Mouse (Mus musculus) heart, embryonic 10.5 days (tissue): ENCODE measurements around the gene Keap1. TPM values are rescaled to one million over a fixed set of nuclear protein-coding genes. Genes with fewer than 3 reads are reported as not detected.
"Not testable (repeated sequence)": the region's sequence is repeated elsewhere in the genome, so short reads cannot be mapped to it uniquely, and the experiment has no call there.

Experiments used
- DNase-seq: peaks from one replicate; pipeline ENCODE4 v3.0.0-alpha.2; 2017; ENCODE audit warnings: low spot score
- H3K27ac ChIP-seq: fragments of 300-500 bp; sonication (generic); 2 replicates; pipeline ENCODE4 v1.5.1; 2016; ENCODE audit warnings: mild to moderate bottlenecking
- H3K27me3 ChIP-seq: fragments of 300-500 bp; sonication (generic); 2 replicates; pipeline ENCODE4 v1.6.1; 2016; ENCODE audit warnings: mild to moderate bottlenecking; ENCODE audit not compliant: poor library complexity, insufficient read depth, severe bottlenecking
- H3K36me3 ChIP-seq: fragments of 300-500 bp; sonication (generic); 2 replicates; pipeline ENCODE4 v1.6.1; 2016; ENCODE audit warnings: mild to moderate bottlenecking, moderate library complexity
- H3K4me1 ChIP-seq: fragments of 300-500 bp; sonication (generic); 2 replicates; pipeline ENCODE4 v1.6.1; 2016; ENCODE audit warnings: mild to moderate bottlenecking
- H3K4me3 ChIP-seq: fragments of 300-500 bp; sonication (generic); 2 replicates; pipeline ENCODE4 v1.5.1; 2016; ENCODE audit warnings: mild to moderate bottlenecking, moderate library complexity
- H3K9me3 ChIP-seq: fragments of 300-500 bp; sonication (generic); 2 replicates; pipeline ENCODE4 v1.6.1; 2016; ENCODE audit warnings: mild to moderate bottlenecking, moderate library complexity
- WGBS: fragments of 180-500 bp; shearing (Covaris S2); methylation state at CpG from one replicate; pipeline ENCODE4 v1.1.7; 2016; 5-methylcytosine and 5-hydroxymethylcytosine counted together
- polyA plus RNA-seq: library from polyadenylated mRNA; unstranded; fragments of >200 nt; fragmentation: Nextera tagmentation; extraction: Ambion mirVana; gene quantifications from 2 replicates; pipeline ENCODE4 v1.2.1, GENCODE M21; 2016

Gene Keap1
- polyA plus RNA-seq, 1 experiment from 2014 or later = 52.4 TPM

GRCm38 (mm10) chr9:21237368-21238003 lies 1.7 kb downstream of the Keap1 start:
- H3K4me3 ChIP-seq = peak overlapping the region; percentile 98
- H3K9me3 ChIP-seq = no peaks in the 10 kb centered on the region
- peaks cover 12% of the 10 kb centered on the region; the same call in 1 of the 2 replicates for H3K27me3 ChIP-seq
- peaks cover 44% of the 10 kb centered on the region for H3K36me3 ChIP-seq
- 18% methylated on average over 19 of the region's 19 CpGs for WGBS
- DNase-seq = no peak
- H3K4me1 ChIP-seq = peaks cover 27% of the 10 kb centered on the region
- peak overlapping the region; percentile 100 for H3K27ac ChIP-seq

GRCm38 (mm10) chr9:21236991-21237367 lies 2.2 kb downstream of the Keap1 start:
- peaks cover 30% of the 10 kb centered on the region for H3K4me1 ChIP-seq
- H3K27ac ChIP-seq = peak overlapping the region; percentile 100
- H3K36me3 ChIP-seq = peaks cover 49% of the 10 kb centered on the region
- H3K9me3 ChIP-seq = no peaks in the 10 kb centered on the region
- peak overlapping the region; percentile 98 for H3K4me3 ChIP-seq
- peaks cover 7% of the 10 kb centered on the region; the same call in 1 of the 2 replicates for H3K27me3 ChIP-seq
- WGBS = 81% methylated on average over 25 of the region's 25 CpGs
- DNase-seq = no peak

GRCm38 (mm10) chr9:21235341-21235740 lies 3.8 kb downstream of the Keap1 start:
- Histone ChIP-seq H3K27ac (no peak overlapping the region), H3K4me3 (no peak overlapping the region), H3K27me3 (0 out of 2 replicates have a peak, but pooled peaks cover 2% of the 10 kb centered on the region), H3K36me3 (peaks cover 62% of the 10 kb centered on the region), H3K9me3 (no peaks in the 10 kb centered on the region), H3K4me1 (peaks cover 30% of the 10 kb centered on the region)
- no peak for DNase-seq
- WGBS = 86% methylated on average over 4 of the region's 4 CpGs

GRCm38 (mm10) chr9:21233805-21234204 lies 5.4 kb downstream of the Keap1 start:
- H3K4me3 ChIP-seq = no peak overlapping the region
- H3K9me3 ChIP-seq = no peaks in the 10 kb centered on the region
- peaks cover 25% of the 10 kb centered on the region for H3K4me1 ChIP-seq
- H3K27me3 ChIP-seq = no peaks in the 10 kb centered on the region
- DNase-seq = no peak
- 82% methylated on average over 28 of the region's 28 CpGs for WGBS
- H3K27ac ChIP-seq = no peak overlapping the region
- peaks cover 76% of the 10 kb centered on the region for H3K36me3 ChIP-seq

- no peak overlapping the region for H3K27ac ChIP-seq
- no peaks in the 10 kb centered on the region for H3K9me3 ChIP-seq
- H3K4me3 ChIP-seq = no peak overlapping the region
- DNase-seq = no peak
- H3K4me1 ChIP-seq = peaks cover 25% of the 10 kb centered on the region
- no peaks in the 10 kb centered on the region for H3K27me3 ChIP-seq
- H3K36me3 ChIP-seq = peaks cover 78% of the 10 kb centered on the region
- WGBS = 88% methylated on average over 29 of the region's 29 CpGs
Observed at GRCm38 (mm10) chr9:21233366-21233765, 5.8 kb downstream of the Keap1 start.

GRCm38 (mm10) chr9:21232867-21233266 lies 6.3 kb downstream of the Keap1 start:
- H3K9me3 ChIP-seq = no peaks in the 10 kb centered on the region
- no peak for DNase-seq
- WGBS = 85% methylated on average over 5 of the region's 5 CpGs
- H3K27me3 ChIP-seq = no peaks in the 10 kb centered on the region
- H3K36me3 ChIP-seq = peaks cover 78% of the 10 kb centered on the region
- no peak overlapping the region for H3K4me3 ChIP-seq
- H3K27ac ChIP-seq = no peak overlapping the region
- peaks cover 27% of the 10 kb centered on the region for H3K4me1 ChIP-seq

GRCm38 (mm10) chr9:21231551-21231950 lies 7.6 kb downstream of the Keap1 start:
- no peak overlapping the region for H3K27ac ChIP-seq
- no peak for DNase-seq
- H3K27me3 ChIP-seq = no peaks in the 10 kb centered on the region
- no peak overlapping the region for H3K4me3 ChIP-seq
- peaks cover 21% of the 10 kb centered on the region for H3K4me1 ChIP-seq
- no peaks in the 10 kb centered on the region for H3K9me3 ChIP-seq
- 46% methylated on average over 23 of the region's 23 CpGs for WGBS
- H3K36me3 ChIP-seq = peaks cover 73% of the 10 kb centered on the region

GRCm38 (mm10) chr9:21227342-21227741 lies 11.8 kb downstream of the Keap1 start:
- Histone ChIP-seq H3K4me1 (peaks cover 25% of the 10 kb centered on the region), H3K27ac (peak overlapping the region; percentile 85), H3K27me3 (no peaks in the 10 kb centered on the region), H3K36me3 (peaks cover 33% of the 10 kb centered on the region), H3K4me3 (peak overlapping the region; percentile 52), H3K9me3 (0 out of 2 replicates have a peak, but pooled peaks cover 3% of the 10 kb centered on the region)
- no peak for DNase-seq
- WGBS = 14% methylated on average over 16 of the region's 16 CpGs

- H3K4me1 ChIP-seq = peaks cover 35% of the 10 kb centered on the region
- 0 out of 2 replicates have a peak, but pooled peaks cover 3% of the 10 kb centered on the region for H3K9me3 ChIP-seq
- H3K36me3 ChIP-seq = peaks cover 17% of the 10 kb centered on the region
- peak overlapping the region; percentile 88 for H3K27ac ChIP-seq
- peak overlapping the region; percentile 58 for H3K4me3 ChIP-seq
- H3K27me3 ChIP-seq = no peaks in the 10 kb centered on the region
- WGBS = 13% methylated on average over 7 of the region's 7 CpGs
- no peak for DNase-seq
Observed at GRCm38 (mm10) chr9:21225415-21225758, 13.8 kb downstream of the Keap1 start.

- Histone ChIP-seq H3K36me3 (peaks cover 11% of the 10 kb centered on the region), H3K27me3 (no peaks in the 10 kb centered on the region), H3K4me1 (peaks cover 36% of the 10 kb centered on the region), H3K27ac (peak overlapping the region; percentile 88), H3K9me3 (0 out of 2 replicates have a peak, but pooled peaks cover 3% of the 10 kb centered on the region), H3K4me3 (peak overlapping the region; percentile 58)
- no peak for DNase-seq
- WGBS = 18% methylated on average over 26 of the region's 26 CpGs
Observed at GRCm38 (mm10) chr9:21224576-21225414, 14.4 kb downstream of the Keap1 start.

GRCm38 (mm10) chr9:21223906-21224305 lies 15.3 kb downstream of the Keap1 start:
- Histone ChIP-seq H3K4me3 (no peak overlapping the region), H3K9me3 (0 out of 2 replicates have a peak, but pooled peaks cover 3% of the 10 kb centered on the region), H3K27me3 (no peaks in the 10 kb centered on the region), H3K4me1 (peaks cover 36% of the 10 kb centered on the region), H3K27ac (no peak overlapping the region), H3K36me3 (0 out of 2 replicates have a peak, but pooled peaks cover 3% of the 10 kb centered on the region)
- no peak for DNase-seq
- 82% methylated on average over 6 of the region's 6 CpGs for WGBS

GRCm38 (mm10) chr9:21223490-21223889 lies 15.7 kb downstream of the Keap1 start:
- DNase-seq, H3K27ac ChIP-seq, H3K4me3 ChIP-seq, H3K27me3 ChIP-seq, H3K36me3 ChIP-seq, H3K9me3 ChIP-seq: not testable (repeated sequence)
- peaks cover 36% of the 10 kb centered on the region for H3K4me1 ChIP-seq
- WGBS = 96% methylated on average over 2 of the region's 2 CpGs

GRCm38 (mm10) chr9:21221383-21221929 lies 17.7 kb downstream of the Keap1 start:
- Histone ChIP-seq H3K4me1 (peaks cover 27% of the 10 kb centered on the region), H3K4me3 (0 out of 2 replicates have a peak overlapping the region, but pooled peaks have one; percentile 48), H3K9me3 (0 out of 2 replicates have a peak, but pooled peaks cover 3% of the 10 kb centered on the region), H3K27me3 (peaks cover 8% of the 10 kb centered on the region; the same call in 1 of the 2 replicates), H3K27ac (peak overlapping the region; percentile 83), H3K36me3 (no peaks in the 10 kb centered on the region)
- WGBS = 18% methylated on average over 7 of the region's 7 CpGs
- DNase-seq = no peak
